Mouse (Mus musculus) cerebellum, adult (tissue): Measurements from ENCODE around the gene Ddr1.

ENCODE experiments used
- ATAC-seq: cut with Nextera tagmentation; 2 replicates; pipeline ENCODE4 v1.9.2; 2017; ENCODE audit warnings: mild to moderate bottlenecking, moderate library complexity, mixed read lengths; ENCODE audit not compliant: insufficient number of reproducible peaks, low FRiP score, low TSS enrichment

The Ddr1 gene

DNA sequence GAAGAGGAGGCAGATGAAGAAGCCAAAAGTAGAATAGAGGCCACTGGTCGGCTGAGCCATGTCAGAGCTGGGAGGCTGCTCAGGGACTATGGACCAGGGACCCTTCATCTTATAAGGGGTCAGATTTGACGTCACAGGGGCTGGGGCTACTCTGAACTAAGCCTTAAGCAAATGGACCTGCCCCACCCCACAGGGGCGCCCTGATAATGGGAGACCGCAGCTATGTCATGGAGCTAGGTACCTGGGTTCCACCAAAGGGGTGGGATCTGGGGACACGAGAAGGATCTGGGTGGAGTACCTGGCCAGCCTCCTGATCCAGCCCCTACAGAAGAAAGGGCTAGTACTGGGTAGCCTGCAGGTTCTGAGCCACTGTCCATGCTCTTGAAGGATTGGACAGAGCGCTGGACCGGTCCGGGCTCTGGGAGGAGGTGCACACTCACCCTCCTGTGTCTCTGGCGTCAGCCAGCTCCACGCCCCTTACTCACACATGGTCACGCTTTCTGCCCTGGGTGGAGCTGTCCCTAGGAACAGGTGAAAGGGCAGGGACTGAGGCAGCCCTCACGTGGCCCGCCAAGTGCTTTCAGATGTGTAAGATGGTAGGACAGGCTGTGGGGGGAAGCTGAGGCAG is 60.7 kb downstream of the Ddr1 start, which contains the start of gene Mucl3:
Mucl3 (minus strand) TSS at position 87 of the 628 bp plus-strand sequence.
- ATAC-seq: no peak

DNA sequence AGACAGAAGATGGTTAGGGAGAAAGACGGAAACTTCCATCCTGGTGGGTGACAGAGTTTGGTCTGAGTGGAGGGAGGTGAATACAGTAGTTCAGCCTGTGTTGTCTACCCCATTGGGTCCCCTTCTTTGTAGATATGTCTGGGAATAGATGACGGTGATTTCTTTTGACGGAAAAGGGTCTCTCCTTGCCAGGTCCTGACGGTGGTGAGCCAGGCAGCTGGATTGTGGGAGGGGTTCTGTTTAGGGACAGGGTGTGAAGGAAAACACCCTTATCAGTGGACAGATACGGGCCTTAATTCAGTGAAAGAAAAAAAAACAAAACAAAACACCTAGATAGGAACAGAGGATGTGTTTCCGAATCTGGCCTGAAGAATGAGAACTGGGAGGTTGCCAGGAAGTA is 65.1 kb downstream of the Ddr1 start:
- ATAC-seq: no peak

DNA sequence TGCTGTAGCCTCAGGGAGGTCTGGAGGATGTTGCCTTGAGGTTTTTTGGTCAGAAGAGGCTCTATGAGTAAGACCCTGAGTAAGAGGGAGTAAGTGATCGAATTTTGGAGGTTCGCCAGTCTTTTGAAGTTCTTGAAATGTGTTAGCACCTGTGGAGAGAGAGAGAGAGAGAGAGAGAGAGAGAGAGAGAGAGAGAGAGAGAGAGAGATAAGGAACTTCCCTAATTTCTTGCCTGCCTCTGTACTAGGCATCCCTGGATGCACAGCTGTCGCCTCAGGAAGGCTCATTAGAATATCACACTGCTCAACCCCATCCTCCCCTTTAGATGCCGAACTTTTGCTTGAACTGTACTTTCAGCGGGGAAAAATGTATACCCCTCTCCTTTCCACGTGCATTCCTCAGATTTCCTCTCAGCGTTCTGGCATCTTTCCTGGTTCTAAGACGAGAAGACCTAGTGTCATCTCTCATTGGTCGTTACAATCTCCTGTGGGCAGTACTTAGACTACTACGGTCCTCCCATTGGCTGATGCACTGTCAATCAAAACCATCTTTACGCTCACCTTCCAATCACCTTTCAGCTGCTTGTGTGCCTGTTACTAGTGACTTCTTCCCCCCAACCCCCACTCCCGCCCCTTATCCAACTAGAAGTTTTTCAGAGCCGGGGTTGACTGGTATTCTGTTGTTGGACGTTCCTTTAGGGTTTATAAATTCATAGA is 65.8 kb downstream of the Ddr1 start:
- no peak for ATAC-seq

DNA sequence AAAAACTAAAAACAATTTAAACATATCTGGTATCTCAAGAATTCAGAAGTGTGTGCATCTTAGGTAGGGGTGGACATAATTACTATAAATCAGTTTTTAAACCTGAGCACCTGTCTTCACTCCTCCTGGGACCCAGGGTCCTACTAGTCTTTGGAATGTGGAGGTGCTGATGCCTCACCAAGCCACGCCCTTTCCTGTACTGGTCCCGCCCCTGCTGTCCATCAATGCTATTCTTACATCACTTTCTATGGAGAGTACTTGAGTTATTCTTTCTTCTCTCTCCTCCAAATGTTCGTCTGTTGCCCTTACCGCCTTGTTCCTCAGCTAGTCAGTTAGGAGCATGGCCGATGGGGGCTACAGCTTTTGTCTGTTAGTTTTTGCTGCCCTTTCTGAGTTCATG is 68.1 kb downstream of the Ddr1 start:
- no peak for ATAC-seq

DNA sequence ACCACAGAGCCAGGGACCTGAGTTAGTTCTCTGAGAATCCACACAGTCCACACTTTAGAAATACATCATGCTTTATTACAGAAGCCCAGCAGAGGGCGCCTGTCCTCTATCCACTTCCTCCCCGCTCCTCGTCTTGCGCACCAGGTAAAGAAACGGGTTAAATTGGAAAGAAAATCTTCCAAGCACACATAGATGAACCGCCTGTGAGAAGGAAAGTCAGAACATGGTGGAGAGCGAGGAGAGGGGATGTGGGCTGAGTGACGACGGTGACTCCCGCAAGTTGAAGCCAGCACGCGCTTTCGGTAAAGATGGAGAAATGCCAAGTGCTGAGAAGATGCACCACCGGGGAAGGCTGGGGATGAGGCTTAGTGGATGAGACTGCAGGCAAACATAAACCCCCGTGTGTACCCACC is 68.7 kb downstream of the Ddr1 start:
- ATAC-seq: 0 out of 2 replicates have a peak, but pooled peaks have one; percentile 27

- ATAC-seq: no peak
Measured at GRCm38 (mm10) chr17:35635202-35635601, 69.2 kb downstream of the Ddr1 start.

DNA sequence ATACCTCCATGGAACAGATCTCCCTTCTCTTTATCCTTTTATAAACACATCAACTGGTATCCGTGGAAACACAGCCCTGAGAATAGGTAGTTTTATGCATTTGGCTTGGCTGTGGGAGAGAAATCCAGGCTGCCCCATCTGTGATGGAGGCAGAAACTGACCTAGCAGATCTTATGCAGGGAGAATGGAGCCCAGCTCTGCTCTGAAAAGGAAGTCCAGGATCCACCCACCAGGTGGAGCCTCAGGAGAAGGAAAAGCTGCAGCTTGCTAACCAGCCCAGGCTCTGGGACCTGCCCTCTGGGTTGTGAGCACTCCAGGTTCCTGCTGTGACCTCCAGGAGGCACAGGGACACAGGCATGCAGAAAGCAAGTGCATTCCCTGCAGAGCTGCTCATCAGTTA is 70.4 kb downstream of the Ddr1 start:
- no peak for ATAC-seq
